Mouse (Mus musculus): ENCODE measurements at regions not wholly inside any gene's neighbourhood (a gene's known extent, or its start where the extent isn't known, plus 50 kb on each side); places are given as distances from the start of the nearest gene placed in this dataset.

GRCm38 (mm10) chr12:119028711-119029110, 62.5 kb upstream of the Abcb5 start:
- TF ChIP-seq MAFK (IDR thresholded peaks at IDR 0.05; ENCODE audit: insufficient read depth, low read depth, low read length) (no peak), ZC3H11A (IDR thresholded peaks at IDR 0.05; ENCODE audit: borderline replicate concordance, low read depth, low read length) (no peak), ZNF384 (IDR thresholded peaks at IDR 0.05; ENCODE audit: low read depth, low read length) (no peak), CHD2 (IDR thresholded peaks at IDR 0.05; ENCODE audit: low read depth, low read length) (no peak), HCFC1 (IDR thresholded peaks at IDR 0.05; ENCODE audit: borderline replicate concordance, insufficient read depth, low read length) (no peak)

All from ES-E14 (cell line).